ENCODE assay signal across 9 mouse cellular contexts in genomic region chr7:141216894-141217293, GRCm38 (mm10). TPM values are rescaled to one million over a fixed set of nuclear protein-coding genes. Genes with fewer than 3 reads are reported as not detected.
DNase-seq lines count a peak whose midpoint lies in the region; ATAC-seq lines count a peak whose summit lies in the region.
"Had no signal": no experiment of that assay in that cellular context is flagged by ENCODE, and none has a peak within 500 bp of the region (broad histone marks: within the 10 kb centered on the region; RNA-seq: fewer than 3 reads in every experiment).

No protein-coding gene starts in this region.

- peak overlapping the region; percentile 89 for H3K4me2 ChIP-seq in embryonic facial prominence, embryonic 12.5 days (replicated peaks)
- H3K4me2 ChIP-seq in hindbrain, embryonic 15.5 days: peak overlapping the region; percentile 98; the same call in 1 of the 2 replicates
- H3K4me2 ChIP-seq in midbrain, embryonic 12.5 days (replicated peaks): peak overlapping the region; percentile 97

- no peak for ATAC-seq in embryonic facial prominence, embryonic 12.5 days (ENCODE audit: insufficient number of reproducible peaks, insufficient read depth, low FRiP score, low TSS enrichment)
- no peak for ATAC-seq in hindbrain, embryonic 15.5 days (ENCODE audit: low FRiP score, low read depth)
- no peak for ATAC-seq in midbrain, embryonic 12.5 days (ENCODE audit: low FRiP score, low read depth)

- no peak overlapping the region for H3K27ac ChIP-seq in embryonic facial prominence, embryonic 12.5 days
- no peak overlapping the region for H3K27ac ChIP-seq in hindbrain, embryonic 15.5 days (replicated peaks)
- H3K27ac ChIP-seq in midbrain, embryonic 12.5 days (replicated peaks): no peak overlapping the region; the same call in 1 of the 2 replicates

- WGBS in embryonic facial prominence, embryonic 12.5 days: 89% methylated on average over 11 of the region's 11 CpGs
- WGBS in hindbrain, embryonic 15.5 days: 90% methylated on average over 11 of the region's 11 CpGs
- WGBS in midbrain, embryonic 12.5 days: 93% methylated on average over 11 of the region's 11 CpGs

- peak overlapping the region; percentile 68 for H3K4me3 ChIP-seq in embryonic facial prominence, embryonic 12.5 days
- peak overlapping the region; percentile 65; the same call in 1 of the 2 replicates for H3K4me3 ChIP-seq in hindbrain, embryonic 15.5 days
- peak overlapping the region; percentile 62 for H3K4me3 ChIP-seq in midbrain, embryonic 12.5 days

- no peaks in the 10 kb centered on the region for H3K9me3 ChIP-seq in embryonic facial prominence, embryonic 12.5 days
- no peaks in the 10 kb centered on the region for H3K9me3 ChIP-seq in hindbrain, embryonic 15.5 days
- H3K9me3 ChIP-seq in midbrain, embryonic 12.5 days: no peaks in the 10 kb centered on the region

- no peak overlapping the region for H3K9ac ChIP-seq in embryonic facial prominence, embryonic 12.5 days
- H3K9ac ChIP-seq in hindbrain, embryonic 15.5 days: no peak overlapping the region
- peak overlapping the region; percentile 79; the same call in 1 of the 2 replicates for H3K9ac ChIP-seq in midbrain, embryonic 12.5 days (replicated peaks)

- H3K4me1 ChIP-seq in embryonic facial prominence, embryonic 12.5 days: peaks cover 31% of the 10 kb centered on the region
- H3K4me1 ChIP-seq in hindbrain, embryonic 15.5 days (replicated peaks): peaks cover 31% of the 10 kb centered on the region
- peaks cover 39% of the 10 kb centered on the region for H3K4me1 ChIP-seq in midbrain, embryonic 12.5 days

- H3K36me3 ChIP-seq in embryonic facial prominence, embryonic 12.5 days: peaks cover 15% of the 10 kb centered on the region
- no peaks in the 10 kb centered on the region for H3K36me3 ChIP-seq in hindbrain, embryonic 15.5 days
- peaks cover 29% of the 10 kb centered on the region for H3K36me3 ChIP-seq in midbrain, embryonic 12.5 days

- no peaks in the 10 kb centered on the region for H3K27me3 ChIP-seq in embryonic facial prominence, embryonic 12.5 days
- no peaks in the 10 kb centered on the region for H3K27me3 ChIP-seq in hindbrain, embryonic 15.5 days
- no peaks in the 10 kb centered on the region for H3K27me3 ChIP-seq in midbrain, embryonic 12.5 days

- peak; percentile 9 for DNase-seq in kidney, adult 18-20 months
- no peak for DNase-seq in kidney, adult 8-10 months
- DNase-seq in adrenal gland, adult (ENCODE audit: inconsistent age in 2 of 2, low spot score in 1 of 2): no peak
- DNase-seq in frontal cortex, adult 2 months (ENCODE audit: extremely low spot score in 1 of 2, low spot score in 1 of 2): no peak
- DNase-seq in cerebellum, postnatal 25 days: no peak
- DNase-seq: gastrocnemius, postnatal 14 days had no signal

RNA-seq across cellular contexts. Expression of gene Rassf7, which starts 1.2 kb away (rescaled TPM):
- polyA plus RNA-seq in embryonic facial prominence, embryonic 12.5 days (2016; fragmentation: Nextera tagmentation; extraction: Ambion mirVana): 38.6 and 42.3 TPM in 2 replicates
- polyA plus RNA-seq in hindbrain, embryonic 15.5 days (2015; fragmentation: Nextera tagmentation; extraction: Ambion mirVana): 24.5 and 25.7 TPM in 2 replicates
- polyA plus RNA-seq in midbrain, embryonic 12.5 days (2016; fragmentation: Nextera tagmentation; extraction: Ambion mirVana): 40.1 and 40.6 TPM in 2 replicates
- polyA plus RNA-seq in frontal cortex, adult 2 months (2012; rRNA removed): 1.8 and 2.3 TPM in 2 replicates

RNA-seq across cellular contexts. Expression of gene Lmntd2, which starts 3.0 kb away (rescaled TPM):
- polyA plus RNA-seq in embryonic facial prominence, embryonic 12.5 days (2016; fragmentation: Nextera tagmentation; extraction: Ambion mirVana): 3.9 TPM in 2 replicates
- polyA plus RNA-seq in hindbrain, embryonic 15.5 days (2015; fragmentation: Nextera tagmentation; extraction: Ambion mirVana): 0.68 and 0.70 TPM in 2 replicates
- 3.7 and 3.8 TPM in 2 replicates for polyA plus RNA-seq in midbrain, embryonic 12.5 days (2016; fragmentation: Nextera tagmentation; extraction: Ambion mirVana)
- polyA plus RNA-seq in frontal cortex, adult 2 months (2012; rRNA removed): 0.17 and 0.20 TPM in 2 replicates

RNA-seq across cellular contexts. Expression of gene Phrf1, which starts 11.7 kb away (rescaled TPM):
- 87.1 and 99.9 TPM in 2 replicates for polyA plus RNA-seq in embryonic facial prominence, embryonic 12.5 days (2016; fragmentation: Nextera tagmentation; extraction: Ambion mirVana)
- 66.1 and 71.7 TPM in 2 replicates for polyA plus RNA-seq in hindbrain, embryonic 15.5 days (2015; fragmentation: Nextera tagmentation; extraction: Ambion mirVana)
- 107 and 112 TPM in 2 replicates for polyA plus RNA-seq in midbrain, embryonic 12.5 days (2016; fragmentation: Nextera tagmentation; extraction: Ambion mirVana)
- 31.0 and 35.1 TPM in 2 replicates for polyA plus RNA-seq in frontal cortex, adult 2 months (2012; rRNA removed)

RNA-seq across cellular contexts. Expression of gene Lrrc56, which starts 22.9 kb away (rescaled TPM):
- 12.1 and 13.4 TPM in 2 replicates for polyA plus RNA-seq in embryonic facial prominence, embryonic 12.5 days (2016; fragmentation: Nextera tagmentation; extraction: Ambion mirVana)
- 8.8 and 11.2 TPM in 2 replicates for polyA plus RNA-seq in hindbrain, embryonic 15.5 days (2015; fragmentation: Nextera tagmentation; extraction: Ambion mirVana)
- polyA plus RNA-seq in midbrain, embryonic 12.5 days (2016; fragmentation: Nextera tagmentation; extraction: Ambion mirVana): 13.1 and 14.4 TPM in 2 replicates
- 4.8 and 5.5 TPM in 2 replicates for polyA plus RNA-seq in frontal cortex, adult 2 months (2012; rRNA removed)

RNA-seq across cellular contexts. Expression of gene Hras, which starts 23.1 kb away (rescaled TPM):
- polyA plus RNA-seq in embryonic facial prominence, embryonic 12.5 days (2016; fragmentation: Nextera tagmentation; extraction: Ambion mirVana): 91.0 and 111 TPM in 2 replicates
- 182 and 186 TPM in 2 replicates for polyA plus RNA-seq in hindbrain, embryonic 15.5 days (2015; fragmentation: Nextera tagmentation; extraction: Ambion mirVana)
- 93.4 and 96.4 TPM in 2 replicates for polyA plus RNA-seq in midbrain, embryonic 12.5 days (2016; fragmentation: Nextera tagmentation; extraction: Ambion mirVana)
- polyA plus RNA-seq in frontal cortex, adult 2 months (2012; rRNA removed): 243 and 245 TPM in 2 replicates
